Mouse (Mus musculus) bone marrow, adult 2 months (tissue): Measurements from ENCODE around the gene Grin2b.

ENCODE experiments used
- CTCF ChIP-seq: fragments of 200-500 bp; IDR thresholded peaks from 2 replicates; pipeline ENCODE4 v1.5.1; 2011; ENCODE audit warnings: low read length, control low read depth; ENCODE audit not compliant: control insufficient read depth, insufficient read depth
- POLR2A ChIP-seq: fragments of 200-500 bp; IDR thresholded peaks from 2 replicates; pipeline ENCODE4 v1.6.1; 2011; ENCODE audit warnings: low read depth, mild to moderate bottlenecking, control low read depth, low read length, borderline replicate concordance; ENCODE audit not compliant: control insufficient read depth

- TF ChIP-seq POLR2A: no peak
- no peak for TF ChIP-seq CTCF
These were observed 373.4 kb downstream of the Grin2b start for GRCm38 (mm10) chr6:135799949-135800348.
